Mouse (Mus musculus): ENCODE results near the gene Polrmt. TPM values are rescaled to one million over a fixed set of nuclear protein-coding genes. Genes with fewer than 3 reads are reported as not detected.

Polrmt gene
- total RNA-seq, 2 experiments from 2014 or later, result 35.4 to 39.6 TPM

- no peak for DNase-seq
These were observed 3.2 kb downstream of the Polrmt start for GRCm38 (mm10) chr10:79743161-79743560.

DNA sequence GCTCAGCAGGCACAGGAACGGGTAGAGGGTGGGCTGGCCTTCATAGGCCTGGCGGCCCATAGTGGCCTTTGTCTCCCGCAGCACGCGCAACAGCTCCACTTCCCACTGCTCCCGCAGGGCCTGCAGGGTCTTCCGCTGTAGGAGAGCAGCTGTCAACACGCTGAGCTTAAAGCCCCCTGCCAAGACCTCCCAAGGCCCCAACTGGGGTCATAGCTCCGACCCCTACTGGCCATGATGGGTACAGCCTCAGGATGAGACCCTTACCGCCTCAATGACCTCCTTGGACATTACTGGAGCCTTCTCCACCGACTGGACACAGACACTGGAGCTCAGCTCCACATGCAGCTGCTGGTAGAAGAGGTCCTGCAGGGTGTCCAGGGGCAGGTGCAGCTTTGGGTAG is 5.5 kb downstream of the Polrmt start:
- DNase-seq, result no peak

GRCm38 (mm10) chr10:79739234-79739633 is 7.1 kb downstream of the Polrmt start:
- no peak for DNase-seq

DNA sequence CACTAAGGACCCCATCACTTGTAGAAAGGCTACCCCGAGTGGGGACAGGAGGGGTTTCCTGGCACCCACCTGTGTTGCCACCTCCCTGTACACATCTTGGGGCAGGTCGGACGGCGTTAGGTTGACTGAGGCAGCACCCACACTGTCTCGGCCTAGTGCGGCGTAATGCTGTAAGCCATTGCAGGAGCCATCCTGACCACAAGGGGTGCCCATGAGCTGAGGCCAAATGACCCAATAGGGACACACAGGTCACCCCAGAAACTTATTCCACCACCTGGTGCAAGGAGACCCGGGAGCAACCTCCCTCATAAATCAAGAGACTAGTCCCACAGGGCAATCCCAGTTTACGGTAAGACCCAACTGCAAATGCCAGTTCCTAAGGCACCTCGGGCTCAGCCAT is 8.1 kb downstream of the Polrmt start:
- DNase-seq, result peak; percentile 40

DNA sequence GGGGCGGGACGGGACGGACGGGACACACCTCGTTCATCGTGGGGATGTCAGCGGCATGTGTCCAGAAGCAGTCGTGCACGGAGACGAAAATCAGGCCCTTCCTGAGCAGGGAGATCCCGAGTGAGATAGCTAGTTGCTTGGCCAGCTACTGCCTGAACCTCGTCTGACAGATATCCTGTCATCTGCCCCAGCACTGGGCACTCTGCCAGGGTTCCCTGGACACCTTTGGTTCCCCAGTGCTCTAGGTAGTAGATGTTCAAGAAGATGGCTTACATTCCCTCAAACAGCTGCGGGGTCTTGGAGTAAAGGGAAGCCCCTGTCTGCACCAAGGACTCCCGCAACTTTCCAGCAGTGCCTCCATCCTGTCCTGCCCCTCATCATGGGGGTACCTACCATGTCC is 9.7 kb downstream of the Polrmt start:
- DNase-seq, result no peak

DNA sequence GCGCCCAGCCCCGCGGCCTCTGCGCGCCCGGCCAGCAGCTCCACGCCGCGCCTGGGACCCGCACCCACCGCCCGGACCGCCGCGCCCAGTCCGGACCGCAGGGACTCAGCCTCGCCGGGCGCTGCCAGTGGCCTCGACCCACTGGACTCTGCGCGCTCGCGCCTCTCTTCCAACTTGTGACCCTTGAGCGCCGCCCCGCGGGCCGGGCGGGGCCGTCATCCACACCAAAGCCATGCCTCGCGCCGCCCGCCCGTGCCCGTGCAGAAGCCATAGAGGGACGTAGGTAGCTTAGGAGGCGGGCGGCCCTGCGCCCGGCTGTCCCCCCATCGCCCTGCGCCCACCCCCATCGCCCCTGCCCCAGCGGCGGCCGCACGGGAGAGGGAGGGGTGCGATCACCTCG is 11.0 kb downstream of the Polrmt start:
- DNase-seq, result no peak

DNA sequence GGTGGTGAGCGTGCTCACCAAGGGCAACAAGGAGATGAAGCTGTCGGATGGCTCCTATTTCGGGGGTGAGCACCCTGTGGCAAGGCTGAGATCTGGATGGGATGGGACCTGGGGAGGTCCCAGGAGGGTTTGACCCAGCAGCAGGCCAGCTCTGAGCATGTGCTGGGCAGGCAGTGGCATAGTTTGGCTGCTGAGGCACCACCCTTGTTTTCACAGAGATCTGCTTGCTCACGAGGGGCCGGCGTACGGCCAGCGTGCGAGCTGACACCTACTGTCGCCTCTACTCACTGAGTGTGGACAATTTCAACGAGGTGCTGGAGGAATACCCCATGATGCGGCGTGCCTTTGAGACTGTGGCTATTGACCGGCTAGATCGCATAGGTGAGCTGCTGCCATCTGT is 12.5 kb downstream of the Polrmt start:
- DNase-seq, result no peak

GRCm38 (mm10) chr10:79732500-79732899 is 13.9 kb downstream of the Polrmt start:
- DNase-seq, result no peak

- DNase-seq, result peak; percentile 68
These were observed 16.9 kb downstream of the Polrmt start for GRCm38 (mm10) chr10:79729357-79729965.

GRCm38 (mm10) chr10:79728323-79729249 is 17.8 kb downstream of the Polrmt start:
- DNase-seq, result no peak

GRCm38 (mm10) chr10:79726090-79726489 is 20.3 kb downstream of the Polrmt start:
- DNase-seq, result peak; percentile 69

DNA sequence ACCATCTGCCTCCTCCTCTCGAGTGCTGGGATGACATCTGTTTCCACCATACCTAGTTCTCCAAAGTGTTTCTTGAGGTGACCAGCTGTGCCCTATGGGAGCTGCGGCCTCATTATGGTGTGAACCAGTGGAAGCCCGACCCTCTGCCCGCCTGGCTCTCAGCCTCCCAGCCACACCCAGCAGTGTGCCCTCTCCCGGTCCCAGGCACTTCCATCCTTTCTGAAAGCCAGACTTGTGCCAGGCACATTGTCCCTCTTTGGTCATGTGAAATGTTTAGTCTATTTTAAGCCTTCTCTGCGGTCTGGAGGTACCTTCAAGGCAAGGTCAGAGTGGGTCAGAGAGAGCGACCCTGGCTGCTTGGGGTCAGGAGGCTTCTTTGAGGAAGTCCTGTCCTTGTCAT is 22.7 kb downstream of the Polrmt start:
- peak; percentile 53 for DNase-seq

- DNase-seq, result no peak
These were observed 23.3 kb downstream of the Polrmt start for GRCm38 (mm10) chr10:79723047-79723446.

- DNase-seq, result no peak
These were observed 25.3 kb downstream of the Polrmt start for GRCm38 (mm10) chr10:79721089-79721488.

DNA sequence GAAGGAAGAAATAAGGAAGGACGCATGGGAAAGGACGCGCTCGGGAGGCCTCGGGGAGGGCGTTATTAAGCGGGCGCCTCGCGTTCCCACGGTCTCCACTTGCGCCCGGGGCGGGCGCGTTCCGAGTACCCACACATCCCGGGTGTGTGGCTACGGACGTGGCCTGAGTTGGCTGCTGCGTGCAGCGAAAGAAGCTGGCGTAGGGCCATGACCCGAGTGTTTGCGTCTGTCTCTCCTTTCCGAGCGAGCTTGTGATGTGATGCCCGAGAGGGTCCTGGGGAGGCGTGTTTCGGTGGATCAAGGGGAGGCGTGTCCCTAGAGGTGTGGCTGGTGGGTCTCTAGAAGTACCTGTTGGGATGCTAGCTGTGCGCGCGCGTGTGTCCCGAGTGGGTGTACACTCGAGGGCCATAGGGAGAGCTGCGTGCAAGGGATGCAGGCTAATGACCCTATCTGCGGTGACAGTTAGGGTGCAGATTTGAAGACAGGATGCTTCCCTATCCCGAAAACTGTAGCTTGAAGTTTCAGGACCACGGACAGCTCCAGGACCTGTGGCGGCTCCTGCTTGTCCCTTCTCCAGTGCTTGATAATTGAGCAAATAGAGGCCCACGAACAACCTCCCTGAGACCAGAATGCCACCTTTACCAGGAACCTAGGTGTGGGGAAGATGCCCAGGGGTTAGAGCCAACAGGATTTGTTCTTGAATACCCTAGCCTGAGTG is 28.6 kb downstream of the Polrmt start:
- DNase-seq, result peak; percentile 89

GRCm38 (mm10) chr10:79716988-79717355 is 29.4 kb downstream of the Polrmt start:
- DNase-seq, result no peak

DNA sequence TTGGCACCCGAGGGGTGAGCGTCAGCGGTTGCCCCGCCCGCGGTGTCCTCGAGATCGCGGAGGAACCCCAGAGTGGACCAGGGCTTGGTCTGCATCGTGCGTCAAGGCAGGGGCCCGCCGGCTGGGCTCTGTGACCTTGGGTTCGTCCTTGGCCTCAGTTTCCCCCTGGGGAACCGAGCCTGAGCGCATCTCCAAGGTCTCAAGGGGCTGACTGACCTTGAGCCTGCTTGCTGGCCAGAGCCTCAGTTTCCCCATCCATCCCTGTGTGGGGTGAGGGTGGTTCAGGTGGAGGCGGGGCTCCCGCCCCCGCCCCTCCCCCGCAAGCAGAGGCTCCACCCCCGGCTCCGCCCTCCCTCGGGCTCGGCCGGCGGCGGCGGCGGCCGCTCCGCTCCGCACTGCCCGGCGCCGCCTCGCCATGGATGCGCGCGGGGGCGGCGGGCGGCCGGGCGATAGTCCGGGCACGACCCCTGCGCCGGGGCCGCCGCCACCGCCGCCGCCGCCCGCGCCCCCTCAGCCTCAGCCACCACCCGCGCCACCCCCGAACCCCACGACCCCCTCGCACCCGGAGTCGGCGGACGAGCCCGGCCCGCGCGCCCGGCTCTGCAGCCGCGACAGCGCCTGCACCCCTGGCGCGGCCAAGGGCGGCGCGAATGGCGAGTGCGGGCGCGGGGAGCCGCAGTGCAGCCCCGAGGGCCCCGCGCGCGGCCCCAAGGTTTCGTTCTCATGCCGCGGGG is 30.0 kb downstream of the Polrmt start, which contains the start of gene Hcn2:
Gene Hcn2, plus strand, starts transcription at position 381 of the 734 bp plus-strand sequence.
- no peak for DNase-seq

GRCm38 (mm10) chr10:79714996-79715395 is 31.4 kb downstream of the Polrmt start:
- no peak for DNase-seq

DNA sequence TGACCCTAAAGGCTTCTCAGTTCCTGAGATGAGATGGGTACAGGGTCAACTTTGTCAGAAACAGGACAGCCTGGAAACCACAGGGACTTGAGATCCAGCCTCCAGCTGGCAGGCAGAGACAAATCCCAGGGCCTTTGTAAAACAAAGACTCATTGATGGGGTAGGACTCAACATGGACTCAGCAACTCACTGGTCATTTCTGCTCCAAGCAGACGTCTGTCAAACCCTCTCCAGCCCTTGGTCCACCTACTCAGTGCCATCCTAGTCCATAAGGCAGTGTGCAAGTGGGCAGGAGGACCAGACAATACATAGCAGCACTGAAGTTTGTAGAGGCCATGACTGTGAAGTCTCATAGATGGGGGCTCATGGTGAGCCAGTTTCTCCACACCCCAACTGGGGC is 33.2 kb downstream of the Polrmt start:
- DNase-seq, result no peak

DNA sequence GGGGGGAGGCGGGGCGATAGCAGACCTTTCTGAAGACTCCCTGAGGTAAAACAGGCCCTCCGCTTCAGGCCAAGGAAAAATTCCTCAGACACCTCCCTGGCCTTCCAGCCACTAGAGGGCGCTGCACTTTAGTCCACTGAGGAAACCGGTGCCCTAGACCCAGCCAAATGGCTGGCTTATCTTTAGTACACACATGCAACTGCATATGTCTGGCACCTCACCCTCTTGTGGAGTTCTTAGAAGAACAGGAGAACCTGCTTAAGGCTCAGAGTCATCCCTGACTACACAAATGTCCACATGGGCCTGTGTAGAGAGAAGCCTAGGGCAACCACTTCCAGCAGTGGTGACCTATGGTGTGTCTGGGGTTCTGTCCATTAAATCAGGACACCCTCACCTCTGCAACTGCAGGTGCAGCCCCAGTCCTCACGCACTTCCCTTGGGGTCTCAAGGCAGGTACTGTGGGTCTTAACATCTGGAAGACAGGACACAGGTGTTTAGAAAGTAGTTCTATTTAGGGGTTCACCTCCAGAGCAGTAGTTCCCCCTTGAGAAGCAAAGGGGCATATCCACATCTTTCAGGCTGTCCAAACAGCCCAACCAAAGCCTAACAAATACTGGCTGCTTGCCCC is 33.8 kb downstream of the Polrmt start:
- DNase-seq, result peak; percentile 89

GRCm38 (mm10) chr10:79712029-79712428 is 34.4 kb downstream of the Polrmt start:
- DNase-seq, result no peak

GRCm38 (mm10) chr10:79709307-79709706 is 37.1 kb downstream of the Polrmt start:
- no peak for DNase-seq
